Mouse (Mus musculus): ENCODE measurements at regions not wholly inside any gene's neighbourhood (a gene's known extent, or its start where the extent isn't known, plus 50 kb on each side); places are given as distances from the start of the nearest gene placed in this dataset.

- H3K36me3 ChIP-seq (ENCODE audit: control insufficient read depth, insufficient read depth) = no peaks in the 10 kb centered on the region
- H3K27ac ChIP-seq (ENCODE audit: low read length) = no peak overlapping the region
- no peak overlapping the region for H3K4me2 ChIP-seq (ENCODE audit: low read length)
- peaks cover 2% of the 10 kb centered on the region; the same call in 1 of the 2 replicates for H3K9me3 ChIP-seq (ENCODE audit: control insufficient read depth, low read length)
- no peaks in the 10 kb centered on the region for H3K4me1 ChIP-seq (replicated peaks; ENCODE audit: control insufficient read depth, insufficient read depth, low read length)
- no peak for ATAC-seq
- H3K27me3 ChIP-seq (replicated peaks; ENCODE audit: control insufficient read depth, insufficient read depth, low read length) = no peaks in the 10 kb centered on the region
- no peak overlapping the region for H3K4me3 ChIP-seq (replicated peaks; ENCODE audit: low read length)
- H3K9ac ChIP-seq (replicated peaks; ENCODE audit: low read depth, low read length) = no peak overlapping the region
- WGBS = 95% methylated on average over 5 of the region's 5 CpGs
These were observed 86.8 kb upstream of the Sox4 start for GRCm38 (mm10) chr13:29040331-29040730.

GRCm38 (mm10) chr13:29034904-29035303 lies 81.4 kb upstream of the Sox4 start:
- Histone ChIP-seq H3K4me2 (ENCODE audit: low read length) (no peak overlapping the region), H3K4me3 (replicated peaks; ENCODE audit: low read length) (no peak overlapping the region), H3K27me3 (replicated peaks; ENCODE audit: control insufficient read depth, insufficient read depth, low read length) (no peaks in the 10 kb centered on the region), H3K36me3 (ENCODE audit: control insufficient read depth, insufficient read depth) (no peaks in the 10 kb centered on the region), H3K9ac (replicated peaks; ENCODE audit: low read depth, low read length) (no peak overlapping the region), H3K9me3 (ENCODE audit: control insufficient read depth, low read length) (peaks cover 2% of the 10 kb centered on the region; the same call in 1 of the 2 replicates), H3K4me1 (replicated peaks; ENCODE audit: control insufficient read depth, insufficient read depth, low read length) (peaks cover 3% of the 10 kb centered on the region), H3K27ac (ENCODE audit: low read length) (no peak overlapping the region)
- WGBS = 9% methylated on average over 4 of the region's 4 CpGs
- 0 out of 2 replicates have a peak, but pooled peaks have one; percentile 28 for ATAC-seq

- no peak overlapping the region for H3K27ac ChIP-seq (ENCODE audit: low read length)
- H3K9me3 ChIP-seq (ENCODE audit: control insufficient read depth, low read length) = no peaks in the 10 kb centered on the region; the same call in 1 of the 2 replicates
- H3K36me3 ChIP-seq (ENCODE audit: control insufficient read depth, insufficient read depth) = no peaks in the 10 kb centered on the region
- 46% methylated on average over 8 of the region's 8 CpGs for WGBS
- no peaks in the 10 kb centered on the region for H3K27me3 ChIP-seq (replicated peaks; ENCODE audit: control insufficient read depth, insufficient read depth, low read length)
- no peak overlapping the region for H3K9ac ChIP-seq (replicated peaks; ENCODE audit: low read depth, low read length)
- no peak for ATAC-seq
- no peak overlapping the region for H3K4me2 ChIP-seq (ENCODE audit: low read length)
- peaks cover 3% of the 10 kb centered on the region for H3K4me1 ChIP-seq (replicated peaks; ENCODE audit: control insufficient read depth, insufficient read depth, low read length)
- H3K4me3 ChIP-seq (replicated peaks; ENCODE audit: low read length) = no peak overlapping the region
These were observed 80.9 kb upstream of the Sox4 start for GRCm38 (mm10) chr13:29034444-29034843.

- Histone ChIP-seq H3K4me3 (replicated peaks; ENCODE audit: low read length) (no peak overlapping the region), H3K9ac (replicated peaks; ENCODE audit: low read depth, low read length) (no peak overlapping the region), H3K4me1 (replicated peaks; ENCODE audit: control insufficient read depth, insufficient read depth, low read length) (no peaks in the 10 kb centered on the region), H3K9me3 (ENCODE audit: control insufficient read depth, low read length) (no peaks in the 10 kb centered on the region), H3K27me3 (replicated peaks; ENCODE audit: control insufficient read depth, insufficient read depth, low read length) (no peaks in the 10 kb centered on the region), H3K27ac (ENCODE audit: low read length) (no peak overlapping the region), H3K36me3 (ENCODE audit: control insufficient read depth, insufficient read depth) (no peaks in the 10 kb centered on the region), H3K4me2 (ENCODE audit: low read length) (no peak overlapping the region)
- ATAC-seq = no peak
- 92% methylated on average over 10 of the region's 10 CpGs for WGBS
These were observed 73.6 kb upstream of the Sox4 start for GRCm38 (mm10) chr13:29027146-29027545.

GRCm38 (mm10) chr13:29023486-29023885 lies 70.0 kb upstream of the Sox4 start:
- no peak for ATAC-seq
- H3K4me3 ChIP-seq (replicated peaks; ENCODE audit: low read length) = no peak overlapping the region
- WGBS = 98% methylated on average over 1 of the region's 1 CpGs

GRCm38 (mm10) chr13:29019839-29020238 lies 66.3 kb upstream of the Sox4 start:
- Histone ChIP-seq H3K36me3 (ENCODE audit: control insufficient read depth, insufficient read depth) (no peaks in the 10 kb centered on the region), H3K9me3 (ENCODE audit: control insufficient read depth, low read length) (no peaks in the 10 kb centered on the region), H3K9ac (replicated peaks; ENCODE audit: low read depth, low read length) (no peak overlapping the region), H3K4me2 (ENCODE audit: low read length) (no peak overlapping the region), H3K4me1 (replicated peaks; ENCODE audit: control insufficient read depth, insufficient read depth, low read length) (peaks cover 15% of the 10 kb centered on the region), H3K4me3 (replicated peaks; ENCODE audit: low read length) (no peak overlapping the region), H3K27ac (ENCODE audit: low read length) (no peak overlapping the region), H3K27me3 (replicated peaks; ENCODE audit: control insufficient read depth, insufficient read depth, low read length) (no peaks in the 10 kb centered on the region)
- WGBS = 89% methylated on average over 3 of the region's 3 CpGs
- no peak for ATAC-seq

More at GRCm38 (mm10) chr13:29023486-29023885, 70.0 kb upstream of the Sox4 start:
- Histone ChIP-seq H3K9me3 (ENCODE audit: control insufficient read depth, low read length) (no peaks in the 10 kb centered on the region), H3K4me1 (replicated peaks; ENCODE audit: control insufficient read depth, insufficient read depth, low read length) (no peaks in the 10 kb centered on the region), H3K27me3 (replicated peaks; ENCODE audit: control insufficient read depth, insufficient read depth, low read length) (no peaks in the 10 kb centered on the region), H3K36me3 (ENCODE audit: control insufficient read depth, insufficient read depth) (no peaks in the 10 kb centered on the region), H3K27ac (ENCODE audit: low read length) (no peak overlapping the region), H3K9ac (replicated peaks; ENCODE audit: low read depth, low read length) (no peak overlapping the region), H3K4me2 (ENCODE audit: low read length) (no peak overlapping the region)

- 51% methylated on average over 25 of the region's 25 CpGs for WGBS
- peak overlapping the region; percentile 80 for H3K27ac ChIP-seq (ENCODE audit: low read length)
- peaks cover 30% of the 10 kb centered on the region for H3K4me1 ChIP-seq (replicated peaks; ENCODE audit: control insufficient read depth, insufficient read depth, low read length)
- H3K9ac ChIP-seq (replicated peaks; ENCODE audit: low read depth, low read length) = peak overlapping the region; percentile 36
- H3K9me3 ChIP-seq (ENCODE audit: control insufficient read depth, low read length) = no peaks in the 10 kb centered on the region
- H3K36me3 ChIP-seq (ENCODE audit: control insufficient read depth, insufficient read depth) = no peaks in the 10 kb centered on the region
- peak; percentile 54 for ATAC-seq
- H3K4me2 ChIP-seq (ENCODE audit: low read length) = peak overlapping the region; percentile 49
- no peaks in the 10 kb centered on the region for H3K27me3 ChIP-seq (replicated peaks; ENCODE audit: control insufficient read depth, insufficient read depth, low read length)
- peak overlapping the region; percentile 33 for H3K4me3 ChIP-seq (replicated peaks; ENCODE audit: low read length)
These were observed 62.7 kb upstream of the Sox4 start for GRCm38 (mm10) chr13:29016145-29016651.

- peak; percentile 71 for ATAC-seq
- Histone ChIP-seq H3K4me1 (replicated peaks; ENCODE audit: control insufficient read depth, insufficient read depth, low read length) (peaks cover 30% of the 10 kb centered on the region), H3K27ac (ENCODE audit: low read length) (peak overlapping the region; percentile 80)
These were observed 62.1 kb upstream of the Sox4 start for GRCm38 (mm10) chr13:29015605-29015994.

GRCm38 (mm10) chr13:29014827-29015604 lies 61.5 kb upstream of the Sox4 start:
- H3K9ac ChIP-seq (replicated peaks; ENCODE audit: low read depth, low read length) = peak overlapping the region; percentile 49
- H3K27me3 ChIP-seq (replicated peaks; ENCODE audit: control insufficient read depth, insufficient read depth, low read length) = no peaks in the 10 kb centered on the region
- H3K9me3 ChIP-seq (ENCODE audit: control insufficient read depth, low read length) = no peaks in the 10 kb centered on the region; the same call in 1 of the 2 replicates
- peak; percentile 75 for ATAC-seq
- peak overlapping the region; percentile 80 for H3K27ac ChIP-seq (ENCODE audit: low read length)
- WGBS = 6% methylated on average over 13 of the region's 13 CpGs
- H3K4me3 ChIP-seq (replicated peaks; ENCODE audit: low read length) = peak overlapping the region; percentile 23
- H3K36me3 ChIP-seq (ENCODE audit: control insufficient read depth, insufficient read depth) = no peaks in the 10 kb centered on the region
- H3K4me1 ChIP-seq (replicated peaks; ENCODE audit: control insufficient read depth, insufficient read depth, low read length) = peaks cover 30% of the 10 kb centered on the region
- peak overlapping the region; percentile 49 for H3K4me2 ChIP-seq (ENCODE audit: low read length)

More at GRCm38 (mm10) chr13:29015605-29015994, 62.1 kb upstream of the Sox4 start:
- no peaks in the 10 kb centered on the region for H3K36me3 ChIP-seq (ENCODE audit: control insufficient read depth, insufficient read depth)
- peak overlapping the region; percentile 49 for H3K9ac ChIP-seq (replicated peaks; ENCODE audit: low read depth, low read length)
- H3K9me3 ChIP-seq (ENCODE audit: control insufficient read depth, low read length) = no peaks in the 10 kb centered on the region; the same call in 1 of the 2 replicates
- no peaks in the 10 kb centered on the region for H3K27me3 ChIP-seq (replicated peaks; ENCODE audit: control insufficient read depth, insufficient read depth, low read length)
- H3K4me3 ChIP-seq (replicated peaks; ENCODE audit: low read length) = peak overlapping the region; percentile 23
- WGBS = 6% methylated on average over 9 of the region's 9 CpGs
- peak overlapping the region; percentile 49 for H3K4me2 ChIP-seq (ENCODE audit: low read length)
